8 mouse cellular contexts compared by ENCODE assay signal in genomic region chr4:43656339-43657109, GRCm38 (mm10). TPM values are rescaled to one million over a fixed set of nuclear protein-coding genes. Genes with fewer than 3 reads are reported as not detected.
A peak's percentile ranks its signal among the peaks of the same experiment; 100 is the strongest.
DNase-seq lines count a peak whose midpoint lies in the region; ATAC-seq lines count a peak whose summit lies in the region.

TSS of gene Hint2 (minus strand) at chr4:43656466.

- H3K4me1 ChIP-seq in heart, embryonic 14.5 days (ENCODE audit: control insufficient read depth in 2 of 2, insufficient read depth in 2 of 2, low read length in 2 of 2): peaks cover 2 to 17% of the 10 kb centered on the region in 2 experiments; a peak in 2 of 4 replicates
- H3K4me1 ChIP-seq in liver, embryonic 13.5 days (replicated peaks): peaks cover 33% of the 10 kb centered on the region
- H3K4me1 ChIP-seq in stomach, embryonic 16.5 days (ENCODE audit: control insufficient read depth, insufficient read depth, low read length): peaks cover 4% of the 10 kb centered on the region

- ATAC-seq in CD4-positive, CD25-positive, alpha-beta regulatory T cell, adult 4 months: peak; percentile 96
- ATAC-seq in heart, embryonic 14.5 days (ENCODE audit: insufficient number of reproducible peaks, insufficient read depth, low FRiP score, low read depth): peak; percentile 93
- ATAC-seq in liver, embryonic 13.5 days (ENCODE audit: low read depth): peak; percentile 96
- ATAC-seq in stomach, embryonic 16.5 days (ENCODE audit: insufficient read depth, low FRiP score): peak; percentile 95

- H3K27me3 ChIP-seq in heart, embryonic 14.5 days (ENCODE audit: control insufficient read depth, insufficient read depth, low read length): peaks cover 4% of the 10 kb centered on the region; the same call in 1 of the 2 replicates
- peaks cover 31% of the 10 kb centered on the region for H3K27me3 ChIP-seq in liver, embryonic 13.5 days
- H3K27me3 ChIP-seq in stomach, embryonic 16.5 days (ENCODE audit: control insufficient read depth, insufficient read depth, low read length): no peaks in the 10 kb centered on the region

- 0 out of 2 replicates have a peak, but pooled peaks cover 2% of the 10 kb centered on the region for H3K36me3 ChIP-seq in heart, embryonic 14.5 days (ENCODE audit: control insufficient read depth, insufficient read depth, low read length)
- H3K36me3 ChIP-seq in liver, embryonic 13.5 days: no peaks in the 10 kb centered on the region
- H3K36me3 ChIP-seq in stomach, embryonic 16.5 days (ENCODE audit: control insufficient read depth, insufficient read depth, low read length): no peaks in the 10 kb centered on the region

- peak within 1 kb of the TSS; percentile 92 for H3K9ac ChIP-seq in heart, embryonic 14.5 days (ENCODE audit: low read length)
- peak within 1 kb of the TSS; percentile 84 for H3K9ac ChIP-seq in liver, embryonic 13.5 days
- H3K9ac ChIP-seq in stomach, embryonic 16.5 days (ENCODE audit: low read length): peak within 1 kb of the TSS; percentile 98

- peak within 1 kb of the TSS; percentile 80 to 95 for H3K27ac ChIP-seq in heart, embryonic 14.5 days (replicated peaks in 1 of 2; ENCODE audit: control insufficient read depth in 1 of 2, insufficient read depth in 1 of 2, low read depth in 2 of 2, low read length in 2 of 2)
- H3K27ac ChIP-seq in liver, embryonic 13.5 days: peak within 1 kb of the TSS; percentile 77
- peak within 1 kb of the TSS; percentile 89 for H3K27ac ChIP-seq in stomach, embryonic 16.5 days (ENCODE audit: low read length)

- peak; percentile 91 for DNase-seq in c-Kit-negative CD71-positive TER-119-positive erythroid progenitor cells, embryonic 14.5 days (ENCODE audit: low read depth, low spot score)
- peak; percentile 95 for DNase-seq in fibroblast of lung, adult 2 months (ENCODE audit: low read depth)
- peak; percentile 97 for DNase-seq in kidney, postnatal 14 days
- DNase-seq in liver, embryonic 13.5 days: peak; percentile 92
- DNase-seq in neural tube, embryonic 10.5 days (ENCODE audit: extremely low spot score, low spot score): peak; percentile 93

- H3K4me3 ChIP-seq in heart, embryonic 14.5 days (ENCODE audit: control insufficient read depth in 1 of 2, insufficient read depth in 1 of 2, low read depth in 1 of 2, low read length in 2 of 2): peak within 1 kb of the TSS; percentile 73 to 84
- H3K4me3 ChIP-seq in liver, embryonic 13.5 days (replicated peaks): peak within 1 kb of the TSS; percentile 86
- H3K4me3 ChIP-seq in stomach, embryonic 16.5 days (replicated peaks; ENCODE audit: low read length): peak within 1 kb of the TSS; percentile 87

- H3K4me2 ChIP-seq in heart, embryonic 14.5 days (ENCODE audit: low read length): peak within 1 kb of the TSS; percentile 90
- H3K4me2 ChIP-seq in liver, embryonic 13.5 days: peak within 1 kb of the TSS; percentile 90
- H3K4me2 ChIP-seq in stomach, embryonic 16.5 days (ENCODE audit: low read depth, low read length): peak within 1 kb of the TSS; percentile 81

- H3K9me3 ChIP-seq in heart, embryonic 14.5 days (ENCODE audit: control insufficient read depth, low read length): no peaks in the 10 kb centered on the region
- no peaks in the 10 kb centered on the region for H3K9me3 ChIP-seq in liver, embryonic 13.5 days (replicated peaks)
- H3K9me3 ChIP-seq in stomach, embryonic 16.5 days (replicated peaks; ENCODE audit: control insufficient read depth, low read length): no peaks in the 10 kb centered on the region

- 1% methylated on average over 34 of the region's 34 CpGs for WGBS in heart, embryonic 14.5 days
- 2% methylated on average over 34 of the region's 34 CpGs for WGBS in liver, embryonic 13.5 days (ENCODE audit: insufficient replicate concordance)
- 1% methylated on average over 34 of the region's 34 CpGs for WGBS in stomach, embryonic 16.5 days

RNA-seq across cellular contexts. Expression of gene Hint2, which starts in this region (rescaled TPM):
- 10 to 100 TPM; 38.8 to 43.7 TPM for polyA plus RNA-seq in CD4-positive, CD25-positive, alpha-beta regulatory T cell, adult 4 months (2017; shearing (Covaris generic))
- 194 and 213 TPM in 2 replicates for polyA plus RNA-seq in heart, embryonic 14.5 days (2014; fragmentation: Nextera tagmentation; extraction: Ambion mirVana)
- 66.4 and 66.9 TPM in 2 replicates for polyA plus RNA-seq in liver, embryonic 13.5 days (2015; fragmentation: Nextera tagmentation; extraction: Ambion mirVana)
- 97.0 and 101 TPM in 2 replicates for polyA plus RNA-seq in stomach, embryonic 16.5 days (2015; fragmentation: Nextera tagmentation; extraction: Ambion mirVana)

Comparison
In these comparisons a context has a peak if more than half of its experiments do, and no peak if none do; other contexts are left out.
1. Peak in every context shown above with its lines: DNase-seq, ATAC-seq, H3K4me3 ChIP-seq and H3K27ac ChIP-seq.